Mouse (Mus musculus): ENCODE results near the gene Srarp. TPM values are rescaled to one million over a fixed set of nuclear protein-coding genes. Genes with fewer than 3 reads are reported as not detected.

Srarp gene
- polyA plus RNA-seq, 1 experiment from 2014 or later: not detected

DNA sequence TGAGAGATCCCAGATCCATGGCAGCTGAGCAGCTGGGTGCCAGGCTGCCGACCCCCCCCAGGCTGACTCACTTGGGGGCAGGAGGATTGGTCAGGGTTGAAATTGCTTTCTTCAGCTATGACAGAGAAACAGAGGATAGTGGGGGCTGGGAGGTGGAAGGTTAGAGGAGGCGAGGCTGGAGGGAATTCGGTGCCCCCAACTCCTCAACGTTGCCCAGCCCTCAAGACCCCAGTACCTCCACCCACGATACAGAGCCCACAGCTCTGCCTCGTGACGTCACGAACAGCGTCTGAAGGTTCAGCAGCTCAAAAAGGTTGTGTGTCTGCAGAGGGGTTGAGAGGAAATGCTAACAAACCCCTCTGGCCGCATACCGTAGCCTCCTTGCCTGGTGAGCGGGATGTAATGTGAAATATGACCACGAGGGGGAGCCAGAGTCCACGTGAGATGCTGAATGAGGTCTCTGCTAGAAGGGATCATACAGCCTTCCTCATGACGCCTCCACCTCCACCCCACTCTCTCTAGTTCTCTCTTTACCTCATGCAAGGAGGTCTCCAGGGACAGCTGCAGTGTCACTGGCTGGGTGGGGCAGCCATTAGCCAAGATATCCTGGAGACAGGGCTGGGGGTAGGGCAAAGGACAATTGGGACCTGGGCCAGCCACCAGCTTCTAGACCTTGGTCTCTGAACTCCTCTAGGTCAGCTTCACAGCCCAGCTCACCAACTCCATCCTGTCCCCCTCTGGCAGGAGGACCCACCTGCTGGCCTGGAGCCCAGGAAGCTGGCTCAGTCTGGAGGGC, 31.2 kb downstream of the Srarp start:
- Histone ChIP-seq H3K4me3 (replicated peaks) (no peak overlapping the region), H3K4me2 (no peak overlapping the region), H3K27me3 (peaks cover 17% of the 10 kb centered on the region), H3K4me1 (replicated peaks) (no peaks in the 10 kb centered on the region), H3K9ac (no peak overlapping the region), H3K27ac (no peak overlapping the region), H3K36me3 (no peaks in the 10 kb centered on the region), H3K9me3 (replicated peaks) (no peaks in the 10 kb centered on the region)
- WGBS (ENCODE audit: insufficient replicate concordance): 12% methylated on average over 15 of the region's 15 CpGs
- ATAC-seq (ENCODE audit: low read depth): peak; percentile 45
- peak; percentile 58 for DNase-seq

DNA sequence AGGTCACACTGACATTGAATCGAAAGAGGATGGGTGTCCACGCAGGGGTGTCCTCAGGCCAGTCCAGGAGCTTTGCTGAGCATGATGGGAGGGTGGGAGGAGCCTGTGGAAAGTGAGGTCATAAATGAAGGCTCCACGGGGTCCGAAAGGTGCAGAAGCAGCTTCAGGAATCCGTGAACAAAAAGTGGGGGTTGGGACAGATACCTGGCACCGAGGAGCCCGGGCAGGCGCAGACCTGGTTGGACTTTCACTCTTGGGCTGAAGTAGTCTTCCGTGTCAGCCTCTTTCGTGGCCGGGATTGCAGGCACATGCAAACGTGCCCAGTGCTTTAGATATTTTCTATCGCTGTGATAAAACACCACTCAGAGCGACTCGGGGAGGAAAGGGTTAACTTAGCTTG, 35.7 kb downstream of the Srarp start:
- H3K36me3 ChIP-seq: no peaks in the 10 kb centered on the region
- no peak overlapping the region for H3K4me3 ChIP-seq (replicated peaks)
- H3K27ac ChIP-seq: no peak overlapping the region
- H3K4me2 ChIP-seq: no peak overlapping the region
- 70% methylated on average over 15 of the region's 15 CpGs for WGBS (ENCODE audit: insufficient replicate concordance)
- no peaks in the 10 kb centered on the region for H3K4me1 ChIP-seq (replicated peaks)
- DNase-seq (no peak), ATAC-seq (ENCODE audit: low read depth) (no peak)
- H3K27me3 ChIP-seq: peaks cover 21% of the 10 kb centered on the region
- H3K9ac ChIP-seq: no peak overlapping the region
- no peaks in the 10 kb centered on the region for H3K9me3 ChIP-seq (replicated peaks)

DNA sequence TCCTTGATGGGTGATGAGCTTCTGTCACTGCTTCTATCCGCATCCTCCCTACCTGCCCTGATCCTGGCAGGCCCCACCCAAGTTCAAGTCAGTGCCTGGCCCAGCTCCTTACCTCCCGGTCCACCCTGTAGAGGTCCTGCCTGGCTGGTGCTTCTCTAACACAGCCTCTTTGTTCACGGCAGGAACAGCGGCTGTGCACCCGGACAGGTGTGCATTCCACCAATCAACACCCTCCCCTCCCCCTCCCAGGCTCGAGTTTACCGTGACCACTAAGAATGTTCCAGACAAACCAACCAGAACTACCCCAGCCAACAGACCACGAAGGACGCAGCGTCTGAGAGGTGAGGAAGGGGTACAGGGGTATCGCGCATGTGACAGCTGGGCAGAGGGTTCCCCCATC, 37.4 kb downstream of the Srarp start, which contains the start of gene Clcnka:
Gene Clcnka (minus strand): TSS at position 180 of the 400 bp plus-strand sequence.
- Histone ChIP-seq H3K9me3 (replicated peaks) (no peaks in the 10 kb centered on the region), H3K9ac (no peak within 1 kb of the TSS), H3K4me2 (no peak within 1 kb of the TSS), H3K36me3 (no peaks in the 10 kb centered on the region), H3K4me3 (replicated peaks) (no peak within 1 kb of the TSS), H3K27ac (no peak within 1 kb of the TSS), H3K4me1 (replicated peaks) (no peaks in the 10 kb centered on the region), H3K27me3 (peaks cover 23% of the 10 kb centered on the region)
- WGBS (ENCODE audit: insufficient replicate concordance): 56% methylated on average over 12 of the region's 12 CpGs
- DNase-seq (no peak), ATAC-seq (ENCODE audit: low read depth) (no peak)

DNA sequence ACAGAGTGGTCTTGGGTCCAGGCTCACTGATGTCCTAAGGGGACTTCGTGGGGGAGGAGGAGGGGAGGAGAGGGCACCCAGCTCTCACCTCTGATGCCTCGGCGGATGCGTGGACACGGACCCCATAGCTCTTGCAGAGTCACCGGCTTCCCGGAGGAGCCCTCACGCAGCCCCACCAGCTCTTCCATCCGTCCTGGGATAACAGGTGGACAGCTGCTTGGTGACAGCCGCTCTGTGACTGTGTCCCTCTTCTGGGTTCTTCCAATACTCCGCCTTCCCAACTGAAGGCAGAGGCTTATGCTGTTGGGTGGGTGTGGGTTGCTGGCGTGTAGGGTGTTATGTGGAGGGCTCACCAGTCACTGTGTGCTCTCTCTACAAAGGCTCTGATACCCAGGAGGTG, 38.0 kb downstream of the Srarp start:
- no peaks in the 10 kb centered on the region for H3K36me3 ChIP-seq
- H3K9me3 ChIP-seq (replicated peaks): no peaks in the 10 kb centered on the region
- H3K4me2 ChIP-seq: no peak overlapping the region
- H3K4me3 ChIP-seq (replicated peaks): no peak overlapping the region
- DNase-seq (no peak), ATAC-seq (ENCODE audit: low read depth) (no peak)
- WGBS (ENCODE audit: insufficient replicate concordance): 61% methylated on average over 12 of the region's 12 CpGs
- H3K9ac ChIP-seq: no peak overlapping the region
- H3K27ac ChIP-seq: no peak overlapping the region
- peaks cover 23% of the 10 kb centered on the region for H3K27me3 ChIP-seq
- H3K4me1 ChIP-seq (replicated peaks): no peaks in the 10 kb centered on the region

DNA sequence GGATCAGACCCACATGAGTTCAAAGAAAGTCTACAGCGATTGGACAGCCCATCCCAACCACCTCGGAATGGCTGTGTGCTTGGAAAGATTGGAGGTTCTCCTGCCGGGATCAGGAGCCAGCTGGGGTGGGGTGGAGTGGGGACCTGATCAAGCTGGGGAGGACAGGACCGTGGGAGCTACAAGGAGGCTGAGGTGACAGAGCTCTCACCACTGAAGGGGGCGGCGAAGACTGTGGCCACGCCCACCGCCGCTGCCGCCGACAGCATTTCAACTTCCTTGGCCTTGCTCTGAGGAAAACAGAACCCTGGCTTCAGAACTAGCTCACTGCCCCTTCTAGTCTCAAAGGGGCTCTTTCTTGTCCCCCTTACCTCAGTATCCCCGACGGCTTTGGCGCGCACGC, 41.2 kb downstream of the Srarp start:
- Histone ChIP-seq H3K4me3 (replicated peaks) (no peak overlapping the region), H3K36me3 (no peaks in the 10 kb centered on the region), H3K27me3 (peaks cover 25% of the 10 kb centered on the region), H3K27ac (no peak overlapping the region), H3K4me1 (replicated peaks) (no peaks in the 10 kb centered on the region), H3K9me3 (replicated peaks) (no peaks in the 10 kb centered on the region), H3K4me2 (no peak overlapping the region), H3K9ac (no peak overlapping the region)
- DNase-seq (no peak), ATAC-seq (ENCODE audit: low read depth) (no peak)
- 15% methylated on average over 16 of the region's 16 CpGs for WGBS (ENCODE audit: insufficient replicate concordance)

DNA sequence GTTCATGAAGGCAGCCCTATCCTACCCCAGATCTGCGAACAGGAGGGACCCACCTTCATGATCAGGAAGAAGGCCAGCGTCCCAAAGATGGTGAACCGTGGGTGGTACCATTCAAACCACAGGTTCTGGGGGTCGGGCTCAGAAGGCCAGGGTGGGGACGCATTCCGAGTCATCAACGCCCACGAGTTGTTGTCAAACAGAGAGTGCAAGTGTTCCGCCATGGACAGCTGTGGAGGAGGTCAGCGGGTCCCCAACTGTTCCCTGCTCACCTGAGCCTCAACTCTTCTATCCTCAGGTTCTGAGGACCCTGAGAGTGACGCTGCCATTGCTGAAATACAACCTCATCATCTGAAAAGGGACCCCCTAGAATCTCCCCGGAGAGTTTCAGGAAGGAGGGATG, 44.6 kb downstream of the Srarp start:
- H3K27ac ChIP-seq: no peak overlapping the region
- 55% methylated on average over 12 of the region's 12 CpGs for WGBS (ENCODE audit: insufficient replicate concordance)
- ATAC-seq (ENCODE audit: low read depth) (no peak), DNase-seq (no peak)
- no peaks in the 10 kb centered on the region for H3K4me1 ChIP-seq (replicated peaks)
- no peaks in the 10 kb centered on the region for H3K36me3 ChIP-seq
- H3K27me3 ChIP-seq: peaks cover 10% of the 10 kb centered on the region; the same call in 1 of the 2 replicates
- H3K9ac ChIP-seq: no peak overlapping the region
- no peak overlapping the region for H3K4me2 ChIP-seq
- H3K9me3 ChIP-seq (replicated peaks): no peaks in the 10 kb centered on the region
- no peak overlapping the region for H3K4me3 ChIP-seq (replicated peaks)

DNA sequence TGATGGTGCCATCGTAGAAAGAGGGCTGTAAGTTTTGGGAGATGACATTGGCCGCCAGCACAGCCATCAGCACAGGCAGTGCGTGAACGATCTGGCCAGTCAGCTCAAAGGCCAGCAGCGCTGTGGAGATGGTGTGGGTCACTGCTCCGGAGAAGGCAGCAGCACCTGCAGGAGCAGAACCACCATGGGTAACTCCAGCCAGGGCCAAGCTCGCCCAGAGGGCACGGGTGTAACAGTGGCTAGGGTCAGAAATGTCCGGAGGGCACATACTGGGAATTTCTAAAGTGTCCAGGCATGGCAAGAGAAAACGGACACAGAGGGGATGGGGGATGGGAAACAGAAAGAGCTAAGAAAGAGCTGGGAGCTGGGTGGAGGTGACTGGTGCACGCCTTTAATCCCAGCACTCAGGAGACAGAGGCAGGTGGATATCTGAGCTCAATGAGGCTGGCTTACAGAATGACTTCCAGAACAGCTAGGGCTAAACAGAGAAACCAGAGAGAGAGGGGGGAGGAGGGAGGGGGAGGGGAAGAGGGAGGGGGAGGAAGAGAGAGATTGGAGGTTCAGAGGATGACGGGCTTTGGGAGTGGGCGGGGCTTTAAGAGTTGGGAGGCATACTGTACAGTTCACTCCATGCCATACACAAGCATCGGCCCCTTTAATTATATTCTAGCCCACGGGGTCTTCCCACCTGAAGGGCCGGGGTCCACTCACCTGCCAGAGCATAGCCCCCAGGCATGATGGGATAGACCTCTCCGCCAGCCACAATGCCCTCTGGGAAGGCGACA, 46.3 kb downstream of the Srarp start:
- Histone ChIP-seq H3K27me3 (peaks cover 7% of the 10 kb centered on the region), H3K4me2 (no peak overlapping the region), H3K9me3 (replicated peaks) (no peaks in the 10 kb centered on the region), H3K27ac (no peak overlapping the region), H3K4me3 (replicated peaks) (no peak overlapping the region), H3K4me1 (replicated peaks) (no peaks in the 10 kb centered on the region), H3K9ac (no peak overlapping the region), H3K36me3 (no peaks in the 10 kb centered on the region)
- no peak for ATAC-seq (ENCODE audit: low read depth)
- no peak for DNase-seq
- WGBS (ENCODE audit: insufficient replicate concordance): 53% methylated on average over 18 of the region's 18 CpGs

DNA sequence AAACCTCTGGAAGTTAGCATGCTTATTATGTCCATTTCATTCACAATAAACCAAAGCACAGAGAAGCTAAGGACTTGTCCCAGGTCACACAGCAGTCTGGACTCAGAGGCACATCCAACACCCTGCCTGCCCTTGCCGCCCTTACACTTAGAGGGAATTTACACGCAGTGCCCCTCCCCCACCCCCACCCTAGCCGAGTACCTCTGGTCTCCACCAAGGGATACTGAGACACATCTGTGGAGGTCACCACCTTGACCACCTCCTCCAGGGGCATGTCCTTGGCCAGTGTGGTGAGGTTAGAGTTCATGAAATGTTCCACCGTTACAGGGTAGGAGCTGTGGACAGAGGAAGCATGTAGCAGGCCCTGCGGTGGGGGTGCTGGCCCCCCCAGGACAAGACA, 48.0 kb downstream of the Srarp start:
- peaks cover 22% of the 10 kb centered on the region for H3K27me3 ChIP-seq
- ATAC-seq (ENCODE audit: low read depth) (no peak), DNase-seq (no peak)
- no peak overlapping the region for H3K4me2 ChIP-seq
- no peaks in the 10 kb centered on the region for H3K9me3 ChIP-seq (replicated peaks)
- H3K4me3 ChIP-seq (replicated peaks): no peak overlapping the region
- H3K4me1 ChIP-seq (replicated peaks): no peaks in the 10 kb centered on the region
- H3K36me3 ChIP-seq: no peaks in the 10 kb centered on the region
- WGBS (ENCODE audit: insufficient replicate concordance): 49% methylated on average over 5 of the region's 5 CpGs
- H3K9ac ChIP-seq: no peak overlapping the region
- H3K27ac ChIP-seq: no peak overlapping the region

DNA sequence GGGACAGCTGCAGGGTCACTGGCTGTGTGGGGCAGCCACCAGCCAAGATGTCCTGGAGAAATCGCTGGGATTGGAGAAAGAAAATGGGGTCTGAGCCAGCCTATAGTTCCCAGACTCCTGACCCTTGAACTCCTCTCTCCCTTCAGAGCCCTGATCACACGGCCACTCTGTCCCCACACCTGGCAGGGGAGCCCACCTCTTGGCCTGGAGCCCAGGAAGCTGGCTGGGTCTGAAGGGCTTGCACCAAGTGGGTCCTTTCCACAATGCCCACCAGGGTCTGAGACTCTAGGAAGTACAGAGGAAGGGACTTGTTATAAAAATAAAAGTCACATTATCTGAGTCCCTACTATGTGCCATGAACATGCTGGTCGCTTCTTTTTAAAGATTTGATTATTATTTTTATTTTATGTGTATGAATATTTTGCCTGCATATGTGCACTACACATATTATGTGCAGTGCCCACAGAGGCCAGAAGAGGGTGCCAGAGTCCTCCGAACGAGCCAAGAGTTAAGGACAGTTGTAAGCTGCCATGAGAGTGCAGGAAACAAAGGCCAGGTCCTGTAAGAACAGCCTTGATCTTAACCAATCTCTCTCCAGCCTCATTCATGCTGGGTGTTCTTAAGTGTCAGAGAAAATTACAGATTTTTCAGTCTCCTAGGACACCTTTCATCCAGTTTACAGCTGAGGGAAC, 48.7 kb downstream of the Srarp start:
- Histone ChIP-seq H3K9ac (no peak overlapping the region), H3K27me3 (peaks cover 26% of the 10 kb centered on the region), H3K9me3 (replicated peaks) (no peaks in the 10 kb centered on the region), H3K4me1 (replicated peaks) (no peaks in the 10 kb centered on the region; the same call in 1 of the 2 replicates), H3K4me2 (no peak overlapping the region), H3K27ac (no peak overlapping the region), H3K36me3 (no peaks in the 10 kb centered on the region), H3K4me3 (replicated peaks) (no peak overlapping the region)
- ATAC-seq (ENCODE audit: low read depth) (no peak), DNase-seq (peak; percentile 50)
- WGBS (ENCODE audit: insufficient replicate concordance): 11% methylated on average over 5 of the region's 5 CpGs

DNA sequence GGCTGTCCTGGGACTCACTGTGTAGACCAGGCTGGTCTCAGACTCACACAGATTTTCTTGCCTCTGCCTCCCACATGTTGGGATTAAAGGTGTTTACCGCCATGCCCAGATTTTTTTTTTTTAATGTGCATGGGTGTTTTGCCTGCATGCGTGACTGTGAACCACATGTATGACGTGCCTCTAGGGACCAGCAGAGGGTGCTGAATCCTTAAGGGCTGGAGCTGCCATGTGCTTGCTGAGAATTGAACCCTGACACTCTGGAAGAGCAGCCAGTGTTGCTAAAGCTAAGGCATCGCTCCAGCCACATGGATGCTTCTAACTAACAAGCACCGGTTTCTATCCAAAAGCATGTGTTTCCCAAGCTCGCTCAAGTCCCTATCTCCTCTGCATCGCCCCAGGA, 49.8 kb downstream of the Srarp start:
- H3K36me3 ChIP-seq: no peaks in the 10 kb centered on the region
- no peak overlapping the region for H3K27ac ChIP-seq
- 50% methylated on average over 7 of the region's 7 CpGs for WGBS (ENCODE audit: insufficient replicate concordance)
- H3K27me3 ChIP-seq: peaks cover 37% of the 10 kb centered on the region
- DNase-seq: no peak
- H3K4me3 ChIP-seq (replicated peaks): no peak overlapping the region
- no peak overlapping the region for H3K4me2 ChIP-seq
- no peaks in the 10 kb centered on the region for H3K9me3 ChIP-seq (replicated peaks)
- H3K9ac ChIP-seq: no peak overlapping the region
- H3K4me1 ChIP-seq (replicated peaks): no peaks in the 10 kb centered on the region; the same call in 1 of the 2 replicates
- no peak for ATAC-seq (ENCODE audit: low read depth)

DNA sequence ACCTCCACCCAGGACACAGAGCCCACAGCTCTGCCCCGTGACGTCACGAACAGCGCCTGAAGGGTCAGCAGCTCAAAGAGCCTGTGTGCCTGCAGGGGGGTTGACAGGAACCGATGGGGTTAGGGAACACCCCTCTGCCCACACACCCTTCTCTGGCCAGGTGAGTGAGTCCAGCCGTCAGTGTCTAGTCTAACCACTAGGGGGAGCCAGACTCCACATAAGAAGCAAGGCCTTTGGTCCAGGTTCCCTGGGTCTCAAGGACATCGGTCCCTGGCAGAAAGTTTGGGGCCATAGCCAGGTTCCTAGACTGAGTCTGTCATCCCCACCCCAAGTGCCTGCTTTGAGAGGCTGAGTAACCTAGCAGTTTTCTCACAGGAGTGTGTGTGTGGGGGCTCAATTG, 50.6 kb downstream of the Srarp start:
- Histone ChIP-seq H3K9ac (no peak overlapping the region), H3K27ac (no peak overlapping the region), H3K36me3 (no peaks in the 10 kb centered on the region), H3K4me2 (no peak overlapping the region), H3K9me3 (replicated peaks) (no peaks in the 10 kb centered on the region), H3K4me1 (replicated peaks) (no peaks in the 10 kb centered on the region; the same call in 1 of the 2 replicates), H3K4me3 (replicated peaks) (no peak overlapping the region), H3K27me3 (peaks cover 46% of the 10 kb centered on the region)
- DNase-seq (peak; percentile 37), ATAC-seq (ENCODE audit: low read depth) (no peak)
- 4% methylated on average over 7 of the region's 7 CpGs for WGBS (ENCODE audit: insufficient replicate concordance)

Data from liver, embryonic 13.5 days (tissue).